Mouse (Mus musculus) lung, postnatal 4 days (tissue): ENCODE data around the gene Efemp2.

Experiments used
- DNase-seq, 2 experiments: peaks; one replicate each; pipeline ENCODE4 v3.0.0; 2021

Gene Efemp2

DNA sequence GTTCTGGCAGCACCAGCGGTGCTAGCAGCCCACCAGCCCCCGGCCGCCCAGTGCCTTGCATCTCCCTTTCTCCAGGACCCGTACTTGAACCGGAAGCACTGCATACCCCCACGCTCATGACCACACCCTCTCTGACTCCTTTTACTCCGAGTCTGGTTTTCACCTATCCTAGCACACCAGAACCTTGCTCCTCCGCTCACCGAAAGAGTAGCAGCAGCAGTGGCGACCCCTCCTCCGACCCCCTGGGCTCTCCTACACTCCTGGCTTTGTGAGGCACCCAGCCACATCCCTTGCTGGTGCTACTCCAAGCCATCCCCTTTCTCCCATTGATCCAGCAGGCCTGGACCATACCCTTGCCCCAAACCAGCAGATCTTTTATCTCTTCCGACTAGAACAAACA lies 18.7 kb upstream of the Efemp2 start:
- DNase-seq, result no peak

DNA sequence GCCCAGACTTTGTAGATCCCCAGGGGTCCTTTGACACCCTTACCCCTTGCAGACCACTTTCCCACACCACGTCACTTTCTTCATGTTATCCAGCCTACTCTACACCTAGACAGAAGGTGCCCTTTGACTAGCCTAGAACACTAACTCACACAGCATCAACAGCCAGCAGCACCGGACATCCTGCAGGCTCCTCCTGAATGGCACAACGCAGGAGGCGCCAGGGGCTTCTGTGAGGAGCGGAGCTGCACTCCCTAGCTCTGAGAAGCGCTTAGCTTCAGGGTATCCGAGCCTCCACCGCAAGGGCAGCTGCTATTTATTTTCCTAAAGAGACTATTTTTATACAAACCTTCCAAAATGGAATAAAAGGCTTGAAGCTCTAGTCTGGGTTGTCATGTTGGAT lies 18.2 kb upstream of the Efemp2 start:
- peak in 1 of 2 experiments; percentile 37 for DNase-seq

DNA sequence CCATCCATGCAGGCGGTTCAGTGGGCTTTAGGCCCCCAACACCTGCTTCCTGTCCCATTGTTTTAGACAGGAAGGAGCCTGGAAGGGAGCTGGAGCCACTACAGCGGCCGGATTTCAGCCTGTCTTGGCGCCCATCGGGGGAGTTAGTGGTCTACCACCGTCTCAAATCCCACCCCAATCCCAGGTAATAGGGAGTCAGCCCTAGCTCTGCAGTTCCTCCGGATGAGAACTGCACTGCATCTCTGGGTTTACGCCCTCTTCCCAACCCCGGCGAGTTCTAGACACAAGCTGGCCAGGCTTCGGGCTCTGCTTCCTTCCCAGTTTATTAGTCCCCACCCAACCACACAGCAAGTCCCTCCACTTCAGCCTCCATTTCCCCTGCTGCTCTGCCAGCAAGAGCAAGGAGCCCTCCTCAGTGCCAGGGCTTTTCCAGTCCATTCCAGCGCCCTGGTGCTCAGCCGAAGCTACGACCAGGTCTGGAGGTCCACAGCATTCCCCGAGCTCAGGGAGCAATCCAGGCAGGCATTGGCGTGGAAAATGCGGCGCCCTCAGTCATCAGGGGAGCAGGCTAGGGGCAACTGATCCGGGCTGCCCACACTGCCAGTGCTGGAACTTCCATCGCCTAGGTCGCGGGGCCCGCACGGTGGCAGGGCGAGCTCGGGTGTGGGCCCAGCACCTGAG lies 17.4 kb upstream of the Efemp2 start:
- DNase-seq, result peak; percentile 53 to 71

DNA sequence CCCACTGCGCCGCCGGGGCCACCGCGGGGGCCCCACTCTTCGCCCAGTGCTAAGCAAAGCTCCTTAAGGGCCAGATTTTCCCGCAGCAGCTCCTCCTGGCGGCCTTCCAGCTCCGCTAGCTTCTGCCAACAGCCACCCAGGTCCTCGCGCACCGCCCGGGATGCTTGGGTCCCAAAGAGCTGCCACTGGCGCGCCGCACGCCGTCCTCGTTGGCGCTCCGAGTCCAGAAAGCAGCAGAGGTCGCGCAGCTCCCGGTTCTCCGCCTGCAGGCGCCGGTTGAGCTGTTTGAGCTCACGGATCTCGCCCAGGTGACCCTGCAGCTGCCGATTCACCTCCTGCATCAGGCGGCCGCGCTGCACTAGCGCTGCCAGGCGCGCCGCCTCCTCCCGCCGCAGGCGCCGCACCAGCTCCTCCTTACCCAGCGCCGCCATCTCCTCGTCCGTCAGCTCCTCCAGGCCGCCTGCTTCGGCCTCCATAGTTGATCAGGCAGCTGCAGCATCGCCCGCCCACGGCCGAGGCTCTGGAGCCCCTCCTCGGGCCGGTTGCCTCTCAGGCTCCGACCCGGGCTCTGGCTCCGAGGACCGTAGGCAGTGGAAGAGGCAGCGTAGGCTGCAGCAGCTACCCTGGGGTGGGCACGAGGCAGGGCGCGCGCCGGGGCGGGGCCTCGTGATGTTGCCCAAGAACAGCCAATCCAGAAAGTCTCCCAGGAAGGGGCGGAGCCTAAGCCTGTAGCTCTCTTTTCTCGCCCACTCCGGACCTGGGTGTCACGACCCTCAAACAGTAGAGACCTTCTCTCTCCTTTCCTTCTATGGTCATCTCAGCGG lies 16.6 kb upstream of the Efemp2 start:
- peak; percentile 95 to 96 for DNase-seq

DNA sequence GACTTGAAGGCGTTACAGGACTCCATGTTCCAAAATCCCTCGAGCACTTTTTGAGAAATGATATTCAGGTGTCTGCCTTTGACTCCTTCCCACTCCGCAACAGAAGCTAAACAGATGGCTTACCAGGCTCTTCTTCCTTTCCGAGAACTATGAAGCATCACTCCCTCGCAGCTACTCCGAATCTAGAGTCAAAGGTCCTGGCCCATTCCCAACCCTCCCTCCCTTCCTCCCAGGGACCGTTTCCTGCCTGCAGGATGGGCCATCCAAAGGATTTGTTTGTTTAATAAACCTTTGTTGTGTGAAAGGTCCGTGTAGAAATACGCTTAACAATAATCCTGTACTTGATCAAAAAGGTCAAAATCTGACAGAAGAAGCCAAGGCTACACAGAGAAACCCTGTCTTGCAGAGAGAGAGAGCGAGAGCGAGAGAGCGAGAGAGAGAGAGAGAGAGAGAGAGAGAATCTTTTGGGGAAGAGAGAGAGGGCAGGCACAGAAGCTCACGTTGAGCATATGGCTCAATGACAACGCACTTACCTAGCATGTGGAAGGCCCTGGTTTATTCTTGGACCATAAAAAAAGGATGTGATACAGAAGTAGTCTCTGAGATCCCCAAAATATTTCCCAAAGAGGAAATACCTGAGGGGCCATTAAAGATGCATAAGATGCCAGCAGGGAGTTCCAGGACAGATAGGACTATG lies 15.9 kb upstream of the Efemp2 start, which contains the start of gene Ccdc85b:
Ccdc85b (minus strand) TSS at position 149 of the 697 bp plus-strand sequence.
- no peak for DNase-seq

DNA sequence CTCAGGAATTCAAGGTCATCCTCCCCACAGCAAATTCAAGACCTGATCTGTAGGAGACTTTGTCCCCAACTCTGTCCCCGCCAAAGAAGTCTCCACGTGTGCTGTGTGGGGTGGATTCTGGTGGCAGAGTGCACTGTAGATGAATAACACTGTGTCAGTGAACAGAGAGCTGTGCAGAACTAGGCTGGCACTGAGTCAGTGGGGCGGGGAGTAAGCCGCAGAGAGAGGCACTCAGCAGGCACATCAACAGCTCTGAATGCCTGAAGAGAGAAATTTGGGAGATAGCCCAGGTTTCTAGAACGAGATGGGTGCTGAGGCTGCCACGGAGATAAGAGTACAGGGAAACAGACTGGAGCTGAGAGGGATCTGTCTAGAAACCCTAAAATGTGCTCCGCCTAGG lies 14.7 kb upstream of the Efemp2 start:
- DNase-seq, result no peak

DNA sequence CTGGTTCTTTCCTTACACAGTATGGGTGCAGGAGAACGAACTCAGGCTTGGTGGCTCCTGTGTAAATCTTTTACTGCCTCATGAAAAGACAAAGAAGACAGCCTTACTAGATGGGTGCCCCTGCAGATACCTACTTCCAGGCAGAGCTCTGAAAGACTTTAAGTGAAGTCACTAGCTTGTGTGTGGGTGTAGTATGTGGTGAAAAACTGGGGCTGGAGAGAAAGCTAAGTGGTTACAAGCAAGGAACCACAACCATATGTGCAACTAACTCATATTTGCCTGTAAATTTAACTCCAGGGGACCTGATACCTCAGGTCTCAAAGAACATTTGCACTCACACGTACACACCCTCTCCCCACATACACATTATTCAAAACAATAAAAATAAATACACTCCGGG lies 13.9 kb upstream of the Efemp2 start:
- no peak for DNase-seq

DNA sequence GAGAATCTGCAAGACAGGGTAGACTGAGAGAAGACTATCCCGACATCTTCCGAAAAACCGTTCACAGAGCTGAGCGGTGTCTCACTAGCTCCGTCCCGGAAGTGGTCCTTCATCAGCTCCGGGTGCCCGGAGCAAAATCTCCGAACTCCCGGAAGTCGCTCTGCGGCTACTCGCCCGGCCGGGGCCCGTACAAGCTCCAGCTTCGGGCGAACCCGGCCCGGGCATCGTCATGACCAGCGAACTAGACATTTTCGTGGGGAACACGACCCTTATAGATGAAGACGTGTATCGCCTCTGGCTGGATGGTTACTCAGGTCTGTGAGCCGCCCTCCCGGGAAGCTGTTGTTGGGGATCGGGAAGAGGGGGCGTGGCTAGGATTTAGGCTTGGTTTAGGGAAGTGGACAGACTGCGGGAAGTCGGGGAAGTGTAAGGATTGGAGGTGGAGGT lies 13.3 kb upstream of the Efemp2 start, which contains the start of gene Fibp:
Fibp (plus strand) TSS at position 151 of the 447 bp plus-strand sequence.
- DNase-seq, result peak; percentile 92 to 94

DNA sequence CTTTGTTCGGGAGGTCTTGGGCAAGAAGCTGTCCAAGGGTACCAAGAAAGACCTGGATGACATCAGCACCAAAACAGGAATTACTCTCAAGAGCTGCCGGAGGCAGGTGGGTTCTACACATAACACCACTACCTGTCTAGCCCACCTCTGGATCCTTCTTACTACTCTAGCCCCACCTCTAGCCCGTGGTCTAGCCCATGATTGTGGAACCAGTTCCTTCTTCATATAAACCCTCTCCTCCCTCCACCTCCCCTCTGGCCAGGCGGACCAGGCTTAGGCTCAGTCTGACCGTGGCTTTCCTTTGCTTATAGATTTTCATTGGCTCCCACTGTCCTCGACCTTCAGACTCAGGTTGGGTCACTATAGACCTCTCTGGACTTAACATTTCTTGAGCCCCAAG lies 12.3 kb upstream of the Efemp2 start:
- DNase-seq, result no peak

DNA sequence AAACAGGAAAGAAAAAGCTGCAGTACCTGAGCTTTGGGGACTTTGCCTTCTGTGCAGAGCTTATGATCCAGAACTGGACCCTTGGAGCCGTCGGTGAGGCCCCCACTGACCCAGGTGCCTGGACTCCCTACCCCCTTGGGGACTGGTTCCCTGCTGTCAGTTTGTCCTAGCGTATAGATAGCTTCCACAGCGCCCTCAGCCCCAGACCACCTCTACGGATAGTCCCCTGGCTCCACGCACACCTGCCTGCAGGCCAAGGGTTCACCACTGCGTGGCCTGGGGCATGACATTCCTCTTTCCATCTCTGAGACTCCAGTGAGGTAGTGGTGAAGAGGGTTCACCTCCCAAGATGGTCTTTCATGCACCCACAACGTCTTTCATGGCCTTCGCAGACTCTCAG lies 10.5 kb upstream of the Efemp2 start:
- DNase-seq, result no peak

DNA sequence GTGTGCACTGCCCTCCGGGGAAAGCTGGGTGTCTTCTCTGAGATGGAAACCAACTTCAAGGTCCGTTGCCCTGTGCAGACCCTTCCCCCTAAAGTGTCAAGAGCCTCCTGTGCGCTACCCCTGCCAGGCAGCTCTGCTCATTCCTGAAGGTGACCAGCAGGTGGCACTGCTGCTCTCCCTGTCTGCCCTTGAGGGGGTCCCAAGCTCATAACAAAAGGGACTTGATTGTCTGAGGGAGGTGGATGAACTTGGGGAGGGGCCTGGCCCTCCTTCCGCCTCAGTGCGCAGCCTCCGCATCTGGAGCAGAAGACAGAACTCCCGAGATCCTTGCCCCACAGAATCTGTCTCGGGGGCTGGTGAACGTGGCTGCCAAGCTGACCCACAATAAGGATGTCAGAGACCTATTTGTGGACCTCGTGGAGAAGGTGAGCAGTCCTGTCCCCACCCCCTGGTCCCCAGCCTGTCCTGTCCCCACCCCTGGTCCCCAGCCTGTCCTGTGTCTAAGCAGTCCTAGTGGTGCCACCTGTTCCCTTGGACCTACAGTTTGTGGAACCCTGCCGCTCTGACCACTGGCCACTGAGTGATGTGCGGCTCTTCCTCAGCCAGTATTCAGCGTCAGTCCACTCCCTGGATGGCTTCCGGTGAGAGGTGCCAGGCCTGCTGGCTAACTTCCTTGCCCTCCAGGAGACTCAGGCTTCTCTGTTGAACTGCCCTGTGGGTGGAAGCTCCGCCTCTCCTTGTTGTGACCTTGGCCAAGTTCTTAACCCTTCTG lies 9.8 kb upstream of the Efemp2 start:
- DNase-seq, result peak; percentile 76 to 82

DNA sequence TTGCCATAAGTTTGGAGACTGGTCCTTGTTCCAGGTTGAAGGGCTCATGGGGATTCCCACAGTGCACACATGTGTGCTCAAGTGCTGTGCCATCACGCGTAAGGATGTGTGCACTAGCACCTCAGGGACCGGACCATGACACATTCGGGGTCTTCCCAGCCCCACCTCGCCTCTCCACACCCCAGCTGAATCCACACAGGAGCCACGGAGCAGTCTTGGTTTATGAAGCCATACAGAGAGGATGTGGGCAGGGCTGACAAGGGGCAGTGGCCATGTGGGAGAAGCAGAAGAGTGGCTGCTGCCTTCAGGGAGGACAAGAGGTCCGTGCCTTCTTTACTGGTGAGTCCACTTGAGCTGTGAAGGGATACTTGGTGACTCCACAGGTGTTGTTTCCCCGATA lies 8.7 kb upstream of the Efemp2 start:
- no peak for DNase-seq

DNA sequence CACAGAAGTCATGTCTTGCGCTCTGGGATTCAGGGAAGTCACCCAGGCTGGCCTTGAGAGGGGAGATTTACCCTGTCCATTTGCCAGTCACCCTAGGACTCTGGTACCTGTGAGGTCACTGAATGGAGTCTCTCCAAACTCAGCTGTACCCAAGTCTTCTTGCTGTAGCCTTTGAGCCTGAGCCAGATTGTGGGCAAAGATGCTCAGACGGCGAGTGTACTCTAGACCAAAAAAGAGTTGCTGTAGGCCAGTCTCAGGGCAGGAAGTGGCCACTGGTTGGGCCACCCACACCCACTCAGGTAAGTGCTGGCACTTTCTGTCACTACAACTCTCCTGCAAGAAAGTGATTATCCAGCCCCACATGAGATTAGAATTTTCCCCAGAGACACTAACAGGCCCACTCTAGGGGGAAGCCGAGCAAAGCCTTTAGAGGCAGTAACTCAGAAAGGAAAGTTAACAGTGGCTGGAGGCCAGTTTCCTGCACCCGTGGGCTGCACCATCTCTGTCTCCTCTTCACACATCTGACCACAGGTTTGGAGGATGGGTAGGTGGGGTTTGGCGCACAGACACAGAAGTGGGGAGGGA lies 6.7 kb upstream of the Efemp2 start:
- DNase-seq, result no peak

DNA sequence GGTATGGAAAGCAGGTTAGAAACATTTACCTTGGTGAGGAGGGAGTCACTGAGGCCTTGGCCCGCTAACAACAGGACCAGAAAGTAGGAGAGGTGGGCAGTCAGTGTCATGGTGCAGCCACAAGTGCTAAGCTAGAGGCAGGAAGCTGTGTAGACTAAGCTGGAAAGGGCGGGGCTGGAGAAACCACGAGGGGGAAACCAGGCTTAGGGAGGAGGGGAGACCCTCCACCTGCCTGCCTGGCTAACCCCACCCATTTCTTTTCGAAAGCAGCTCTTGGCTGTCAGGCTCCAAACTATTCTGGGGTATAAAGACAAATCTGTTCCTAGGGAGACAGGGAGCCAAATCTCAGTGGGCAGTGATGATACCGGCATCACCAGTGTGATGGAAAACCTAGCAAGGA lies 5.4 kb upstream of the Efemp2 start, which contains the start of gene Ctsw:
Ctsw (minus strand) TSS at position 134 of the 400 bp plus-strand sequence.
- no peak for DNase-seq

DNA sequence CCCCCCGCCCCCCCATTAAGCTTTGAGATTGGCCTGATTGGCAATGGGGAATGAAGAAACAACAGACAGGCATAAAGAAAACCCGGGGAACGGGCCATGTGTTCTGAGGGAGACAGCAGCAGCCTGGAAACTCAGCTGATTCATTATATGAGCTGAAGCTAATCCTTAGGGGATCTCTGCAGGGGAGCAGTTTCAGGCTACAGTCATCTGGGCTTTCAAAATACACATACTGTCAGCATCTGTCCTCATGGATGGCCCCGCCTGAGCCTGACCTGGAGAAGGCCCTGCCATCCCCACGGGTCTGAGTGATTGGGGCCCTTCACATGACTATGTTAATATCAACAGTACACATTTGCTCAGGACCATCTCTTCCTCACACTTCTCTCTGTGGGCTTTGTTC lies 1.9 kb upstream of the Efemp2 start:
- no peak for DNase-seq

DNA sequence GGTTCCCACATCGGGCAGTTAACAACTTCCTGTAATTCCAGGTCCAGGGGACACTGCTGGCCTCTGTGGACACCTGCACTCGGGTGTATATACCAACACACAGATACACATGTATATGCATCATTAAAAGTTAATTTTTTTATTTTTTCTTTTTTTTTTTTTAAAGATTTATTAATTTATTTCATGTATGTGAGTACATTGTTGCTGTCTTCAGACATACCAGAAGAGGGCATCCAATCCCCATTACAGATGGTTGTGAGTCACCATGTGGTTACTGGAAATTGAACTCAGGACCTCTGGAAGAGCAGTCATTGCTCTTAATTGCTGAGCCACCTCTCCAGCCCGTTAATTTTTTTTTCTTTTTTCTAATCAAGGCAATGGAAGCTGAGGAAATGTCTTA lies 897 bp upstream of the Efemp2 start:
- no peak for DNase-seq

DNA sequence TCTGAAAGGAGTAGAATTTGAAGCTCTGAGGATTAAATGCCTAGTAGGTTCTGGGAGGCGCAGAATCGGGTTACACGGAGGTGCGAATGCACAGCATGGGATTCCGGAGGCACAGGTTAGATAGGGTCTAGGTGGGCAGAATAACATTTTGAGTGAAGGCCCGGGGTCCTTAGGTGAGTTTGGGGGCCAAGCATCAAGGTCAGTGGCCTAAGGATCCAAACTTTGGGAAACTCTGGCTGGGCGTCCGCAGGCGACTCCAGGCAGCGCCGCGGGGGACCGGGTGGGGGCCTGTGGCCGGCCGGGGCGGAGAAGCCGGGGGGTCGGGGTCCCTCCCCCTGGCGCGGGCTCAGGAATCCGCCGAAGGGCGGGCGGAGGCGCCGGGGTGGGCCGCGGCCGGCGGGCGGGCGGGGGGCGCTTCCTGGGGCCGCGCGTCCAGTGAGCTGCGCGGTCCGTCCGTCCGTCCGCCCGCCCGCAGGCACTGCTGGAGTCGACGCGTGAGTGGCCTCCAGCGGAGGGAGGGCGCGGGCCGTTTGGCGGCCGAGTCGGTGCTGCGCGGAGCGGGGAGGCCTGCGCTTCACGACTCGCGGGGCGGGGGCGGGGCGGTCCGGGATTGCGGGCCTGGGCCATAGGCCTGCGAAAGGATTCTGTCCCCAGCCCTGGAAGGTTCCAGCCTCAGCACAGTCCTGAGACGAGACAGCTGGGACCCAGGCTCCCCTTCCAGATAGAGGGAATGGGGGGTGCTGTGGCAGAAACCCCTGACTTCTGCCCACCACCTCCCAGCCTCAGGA lies 721 bp downstream of the Efemp2 start:
- DNase-seq, result peak; percentile 61 to 83

DNA sequence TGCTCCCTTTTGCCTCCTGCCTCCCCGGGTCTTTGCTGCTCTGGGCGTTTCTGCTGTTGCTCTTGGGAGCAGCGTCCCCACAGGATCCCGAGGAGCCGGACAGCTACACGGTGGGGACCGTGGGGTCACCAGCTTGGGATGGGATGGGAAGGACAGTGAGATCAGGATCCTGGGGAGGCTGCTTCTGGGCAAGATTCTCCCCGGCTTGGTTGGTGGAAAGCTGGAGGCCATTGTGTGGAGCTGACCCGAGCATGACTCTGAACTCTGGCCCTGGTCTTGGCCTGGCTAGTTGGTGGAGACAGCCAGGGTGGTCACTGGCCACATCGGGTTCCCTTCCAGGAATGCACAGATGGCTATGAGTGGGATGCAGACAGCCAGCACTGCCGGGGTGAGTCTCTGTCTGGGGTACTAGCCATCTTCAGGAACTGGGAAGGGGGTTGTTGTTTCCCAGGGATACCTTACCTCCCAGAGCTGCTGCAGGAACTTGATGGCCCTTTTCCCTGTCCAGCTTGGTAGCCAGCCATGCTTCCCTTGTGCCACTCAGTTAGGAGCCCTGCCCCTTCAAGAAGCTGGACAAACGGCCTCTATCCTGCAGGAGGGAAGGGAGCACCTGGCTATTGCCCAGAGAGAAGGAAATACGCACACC lies 1.4 kb downstream of the Efemp2 start:
- DNase-seq, result peak in 1 of 2 experiments; percentile 39

DNA sequence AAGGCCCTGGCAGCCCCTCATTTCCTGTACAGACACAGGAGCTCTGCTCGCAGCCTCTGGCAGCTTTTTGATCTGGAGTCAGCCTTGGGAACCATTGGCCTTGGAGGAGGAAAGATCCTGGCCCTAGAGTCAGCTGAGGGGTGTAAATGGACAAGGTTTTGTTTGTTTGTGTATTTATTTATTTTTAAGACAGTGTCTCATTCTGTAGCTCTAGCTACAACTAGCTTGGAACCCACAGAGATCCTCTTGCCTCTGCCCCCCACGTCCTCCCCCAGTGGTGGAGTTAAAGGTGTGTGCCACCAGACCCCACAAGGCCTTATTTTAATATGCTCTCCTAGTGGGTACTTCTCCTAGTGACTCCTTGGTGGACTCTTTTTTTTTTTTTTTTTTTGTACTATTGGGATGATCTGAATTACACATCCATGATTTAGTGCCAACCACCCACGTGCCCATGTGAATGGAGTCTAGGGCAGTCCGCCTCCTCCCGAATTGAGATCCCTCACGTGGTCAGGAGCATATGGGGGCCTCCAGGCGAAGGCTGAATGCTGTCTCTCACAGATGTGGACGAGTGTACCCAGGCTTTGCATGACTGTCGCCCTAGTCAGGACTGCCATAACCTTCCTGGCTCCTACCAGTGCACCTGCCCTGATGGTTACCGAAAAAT lies 3.4 kb downstream of the Efemp2 start:
- no peak for DNase-seq

DNA sequence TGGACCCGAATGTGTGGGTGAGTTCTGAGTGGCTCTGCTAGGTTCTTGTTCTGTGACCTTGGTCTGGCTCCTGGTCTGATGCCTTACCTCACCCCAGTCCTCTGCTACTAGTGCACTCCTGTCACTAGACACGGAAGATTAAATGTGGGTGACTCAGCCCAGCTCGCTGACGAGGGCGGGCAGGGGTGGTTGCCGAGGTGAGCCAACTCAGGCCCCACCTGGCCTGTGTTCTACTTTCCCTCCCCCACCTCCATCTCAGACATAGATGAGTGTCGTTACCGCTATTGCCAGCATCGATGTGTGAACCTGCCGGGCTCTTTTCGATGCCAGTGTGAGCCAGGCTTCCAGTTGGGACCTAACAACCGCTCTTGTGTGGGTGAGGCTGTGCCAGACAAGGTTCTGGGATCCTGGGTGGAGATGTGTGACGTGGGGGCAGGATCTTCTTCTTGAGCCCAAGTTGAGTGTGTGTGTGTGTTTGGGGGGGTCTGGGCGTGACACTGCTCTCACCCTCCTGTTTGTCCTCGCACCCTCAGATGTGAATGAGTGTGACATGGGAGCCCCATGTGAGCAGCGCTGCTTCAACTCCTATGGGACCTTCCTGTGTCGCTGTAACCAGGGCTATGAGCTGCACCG lies 4.0 kb downstream of the Efemp2 start:
- DNase-seq, result no peak
